Mouse (Mus musculus) cerebellum, adult 11-12 months (tissue): ENCODE results near the gene Btbd3.
A peak's percentile ranks its signal among the peaks of the same experiment; 100 is the strongest.

ENCODE experiments used
- DNase-seq: peaks from one replicate; pipeline ENCODE4 v3.0.0; 2022

The Btbd3 gene

DNA sequence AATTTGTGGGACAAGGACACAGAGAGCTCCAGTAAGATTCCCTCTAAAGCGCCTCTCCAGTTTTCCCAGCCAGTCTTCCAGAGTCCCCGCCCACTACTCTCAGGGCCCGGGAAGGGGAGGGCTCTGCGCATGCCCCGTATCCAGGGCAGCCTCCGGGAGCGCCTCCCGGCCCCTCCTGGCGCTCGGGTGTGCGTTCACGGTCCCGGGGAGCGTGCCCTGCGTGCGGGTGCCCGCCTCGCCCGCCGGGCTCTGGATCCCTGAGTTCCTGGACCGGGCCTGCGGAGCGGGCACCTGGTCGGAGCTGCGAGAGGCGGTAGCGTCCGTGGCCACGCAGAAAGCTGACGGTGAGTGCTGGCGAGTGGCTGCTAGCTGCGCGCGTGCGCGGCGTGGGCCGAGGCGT, at the start of gene Btbd3:
Btbd3 (plus strand) TSS at position 155 of the 400 bp plus-strand sequence.
- peak; percentile 97 for DNase-seq

DNA sequence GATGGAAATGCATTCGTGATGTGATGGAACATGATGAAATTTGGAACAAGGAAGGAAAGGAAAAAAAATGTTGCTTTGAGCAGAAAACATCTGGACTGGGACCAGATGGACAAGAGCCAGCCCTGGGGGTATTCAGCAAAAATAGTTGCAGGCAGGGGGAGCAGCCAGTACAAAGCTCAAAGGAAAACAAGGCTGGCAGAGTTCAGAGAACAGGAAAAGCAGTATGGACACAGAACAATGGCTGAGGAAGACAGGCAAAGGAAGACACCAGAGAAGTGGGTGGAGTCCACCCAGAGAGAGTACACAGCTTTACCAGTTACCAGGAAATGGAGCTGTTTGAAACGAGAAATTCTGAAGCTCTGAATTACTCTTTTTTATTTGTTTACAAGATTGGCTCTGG, 40.8 kb upstream of the Btbd3 start:
- DNase-seq: peak; percentile 2

DNA sequence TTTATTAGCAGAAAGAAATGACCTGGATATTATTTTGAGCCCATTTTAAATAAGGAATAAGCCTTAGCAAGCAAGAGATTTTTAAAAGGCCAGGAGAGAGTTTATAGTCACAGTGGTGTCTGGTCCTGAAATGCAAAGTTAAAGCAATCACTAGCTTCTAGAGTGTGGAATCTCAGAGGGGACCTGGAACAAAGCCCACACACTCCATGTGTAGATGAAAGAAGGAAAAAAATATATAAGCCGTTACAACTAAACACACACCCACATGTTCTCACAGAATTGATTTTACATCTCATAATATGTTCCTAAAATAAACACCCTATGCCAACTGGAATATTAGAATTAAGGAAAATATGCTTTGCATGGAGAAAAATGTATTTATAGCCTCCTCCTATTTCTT, 36.1 kb upstream of the Btbd3 start:
- no peak for DNase-seq

DNA sequence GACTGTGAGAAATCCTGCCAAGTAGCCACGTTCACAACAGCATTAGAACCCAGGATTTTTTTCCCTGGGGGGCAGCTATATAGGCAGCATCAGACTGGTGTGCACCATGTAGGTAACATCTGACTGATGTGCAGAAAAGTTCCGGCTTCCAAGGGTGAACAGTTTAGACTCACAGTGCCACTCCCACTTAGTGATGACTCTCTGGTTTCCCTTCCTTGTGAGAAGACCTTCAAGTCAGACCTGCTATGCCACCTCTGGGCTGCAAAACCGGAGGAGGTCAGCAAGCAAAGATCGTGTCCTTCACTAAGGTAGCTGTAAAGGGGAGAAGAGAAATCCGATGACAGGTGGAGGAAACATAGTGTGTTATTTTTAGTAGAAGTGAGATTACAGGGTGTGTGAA, 24.1 kb upstream of the Btbd3 start:
- DNase-seq: no peak

DNA sequence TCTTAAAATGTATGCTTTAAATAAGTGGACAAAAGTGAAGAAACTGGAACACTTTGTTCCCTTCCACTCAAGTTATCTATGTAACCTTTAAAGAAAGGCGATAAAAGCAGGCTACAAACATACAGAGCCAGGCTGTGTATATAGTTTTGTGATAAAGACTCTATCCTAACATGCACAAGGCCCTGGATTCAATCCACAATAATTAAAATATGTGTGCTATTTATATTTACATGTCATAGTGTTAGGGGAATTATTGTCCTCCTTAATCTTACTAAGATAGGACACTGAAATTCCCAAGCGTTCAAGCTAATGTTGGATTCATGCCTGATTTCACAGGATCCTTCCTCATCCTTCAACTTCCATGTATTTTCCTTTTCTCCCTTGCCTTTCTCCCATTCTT, 20.2 kb upstream of the Btbd3 start:
- no peak for DNase-seq

DNA sequence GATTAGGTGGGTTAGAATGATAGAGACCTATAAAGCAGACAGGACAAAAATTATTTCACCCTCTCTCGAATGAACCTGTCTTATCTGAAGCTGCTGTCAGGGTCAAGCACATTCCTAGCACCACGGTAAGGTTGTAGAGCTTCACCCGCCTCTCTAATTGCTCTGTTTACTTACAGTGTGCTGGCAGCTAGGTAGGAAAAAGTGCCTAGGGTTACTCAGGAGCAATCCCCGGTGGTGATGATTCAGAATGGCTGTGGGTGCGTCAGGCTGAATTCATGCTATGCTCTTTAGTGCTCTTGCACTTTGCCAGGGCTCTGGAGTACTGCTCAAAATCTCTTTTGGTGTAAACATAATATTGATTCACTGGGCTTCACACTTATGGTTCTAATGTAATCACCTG, 13.9 kb upstream of the Btbd3 start:
- no peak for DNase-seq

DNA sequence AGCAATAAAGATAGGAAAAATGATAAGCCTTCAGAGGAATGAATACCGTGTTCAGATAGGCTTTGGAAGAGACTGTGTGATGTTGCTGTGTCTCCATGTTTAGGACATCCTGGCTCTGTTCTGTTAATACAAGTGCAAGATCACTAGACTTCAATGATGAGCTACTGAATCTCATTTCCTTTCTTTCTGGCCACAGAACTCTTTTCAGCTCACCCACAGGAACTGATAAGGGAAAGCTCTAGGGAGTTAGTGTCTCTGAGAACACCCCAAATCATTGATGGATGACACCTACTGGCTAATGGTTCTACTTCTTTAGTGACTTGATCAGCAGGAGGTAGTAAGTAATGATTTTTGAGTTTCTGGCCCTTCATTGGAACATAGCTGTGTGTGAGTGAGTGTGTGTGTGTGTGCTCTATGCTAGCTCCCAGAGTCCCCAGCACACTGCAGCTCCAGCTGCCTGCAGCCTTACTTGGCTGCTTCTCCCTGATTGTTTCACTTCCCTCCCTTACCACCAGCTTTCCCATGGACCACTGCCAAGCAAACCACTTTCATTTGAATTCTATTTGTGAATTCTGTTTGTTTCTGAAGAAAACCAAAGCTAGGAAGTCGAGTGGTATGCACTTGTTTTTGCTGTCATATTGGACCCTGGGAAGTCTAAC, 10.6 kb upstream of the Btbd3 start:
- DNase-seq: no peak

DNA sequence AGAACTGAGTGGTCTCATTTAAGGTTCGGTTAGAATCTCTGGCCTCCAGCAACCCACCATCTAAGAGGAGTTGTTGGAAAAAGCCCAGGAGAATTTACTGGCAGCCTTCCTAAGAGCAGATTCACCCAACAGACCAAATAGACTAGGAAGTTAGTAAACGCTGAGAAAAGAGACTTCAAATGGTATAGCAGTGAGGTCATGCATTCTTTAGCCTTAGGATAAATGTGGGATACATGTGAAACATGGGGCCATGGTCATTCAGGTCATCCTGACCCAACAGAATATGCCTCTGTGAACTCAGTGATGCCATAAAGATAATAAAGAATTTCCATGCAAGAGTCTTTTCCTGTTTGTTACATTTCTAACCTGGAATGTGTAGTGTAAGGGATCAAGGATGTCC, 8.4 kb upstream of the Btbd3 start:
- DNase-seq: no peak

DNA sequence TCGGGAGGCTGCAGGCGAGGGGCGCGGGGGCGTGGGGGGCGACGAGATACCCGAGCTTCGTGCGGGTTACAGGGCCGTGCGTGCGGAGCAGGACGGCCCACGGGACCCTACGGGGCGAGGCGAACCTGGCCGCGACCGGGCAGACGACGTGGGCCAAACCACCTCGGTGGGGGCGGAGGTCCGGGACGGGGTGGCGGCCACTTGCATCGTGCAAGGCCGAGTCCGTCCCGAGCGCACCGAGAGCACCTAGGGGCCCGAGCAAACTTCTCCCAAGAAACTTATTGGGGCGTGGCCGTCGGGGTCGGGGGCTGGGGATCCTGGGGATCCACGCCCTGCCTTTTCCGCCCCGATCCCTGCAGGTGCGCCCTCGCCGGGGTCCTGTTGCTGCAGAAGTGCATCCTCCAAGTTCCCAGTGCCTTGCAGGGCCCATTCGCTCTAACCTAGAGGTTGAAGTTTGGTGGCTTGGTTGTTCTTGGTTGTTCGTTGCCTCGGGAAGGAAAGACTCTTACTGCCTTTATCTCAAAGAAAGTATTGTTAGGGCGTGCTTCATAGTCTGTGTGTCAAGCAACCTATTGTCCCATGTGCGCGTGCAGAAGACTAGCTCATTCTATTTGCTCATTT, 596 bp downstream of the Btbd3 start:
- DNase-seq: no peak

DNA sequence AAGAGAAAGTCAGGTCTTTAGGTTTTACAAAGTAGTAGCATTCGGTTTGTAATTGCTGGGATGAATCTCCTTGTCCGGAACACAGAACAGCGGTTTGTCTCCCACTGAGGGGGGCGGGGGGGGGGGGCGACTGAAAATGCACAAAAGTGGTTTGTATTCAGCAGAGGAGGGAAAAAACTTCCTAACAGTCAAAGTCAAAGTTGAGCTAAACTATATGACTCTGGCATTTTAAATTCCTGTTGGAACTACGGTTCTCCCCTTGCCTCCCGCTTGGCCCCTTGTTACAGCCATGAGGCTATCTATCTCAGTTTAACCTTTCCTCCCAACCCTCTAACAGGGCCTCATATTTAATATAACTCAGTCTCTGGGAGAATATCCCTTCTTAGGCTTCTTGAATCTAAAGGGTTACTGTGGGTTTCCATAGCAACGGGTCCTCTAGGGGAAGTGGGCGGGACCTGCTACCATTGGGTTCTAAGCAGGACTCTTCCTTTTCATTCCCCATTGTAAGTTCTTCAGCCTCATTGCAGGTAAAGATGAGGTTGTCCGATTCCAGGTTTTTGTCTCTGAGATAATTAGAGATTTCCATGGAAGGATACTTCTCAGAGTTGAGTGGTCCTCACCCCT, 1.4 kb downstream of the Btbd3 start:
- DNase-seq: peak; percentile 64

DNA sequence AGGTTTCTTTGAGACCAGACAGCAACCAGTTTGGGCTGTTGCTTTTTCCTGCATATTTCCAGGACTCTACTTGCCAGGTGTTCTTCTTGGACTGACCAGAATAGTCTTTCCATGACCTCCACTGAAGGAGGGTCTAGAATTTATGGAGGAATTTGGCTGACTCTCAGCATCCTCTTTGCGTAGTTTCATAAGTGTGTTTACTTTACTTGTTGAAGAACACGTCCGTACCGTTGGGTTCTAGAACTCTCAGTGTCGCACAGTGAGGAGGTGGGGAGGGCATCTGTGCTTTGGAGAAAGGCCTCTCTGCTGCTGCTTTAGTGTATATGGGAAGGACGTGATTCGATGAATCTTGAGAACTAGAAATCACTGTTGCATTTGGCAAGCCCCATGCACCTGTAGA, 4.8 kb downstream of the Btbd3 start:
- no peak for DNase-seq

DNA sequence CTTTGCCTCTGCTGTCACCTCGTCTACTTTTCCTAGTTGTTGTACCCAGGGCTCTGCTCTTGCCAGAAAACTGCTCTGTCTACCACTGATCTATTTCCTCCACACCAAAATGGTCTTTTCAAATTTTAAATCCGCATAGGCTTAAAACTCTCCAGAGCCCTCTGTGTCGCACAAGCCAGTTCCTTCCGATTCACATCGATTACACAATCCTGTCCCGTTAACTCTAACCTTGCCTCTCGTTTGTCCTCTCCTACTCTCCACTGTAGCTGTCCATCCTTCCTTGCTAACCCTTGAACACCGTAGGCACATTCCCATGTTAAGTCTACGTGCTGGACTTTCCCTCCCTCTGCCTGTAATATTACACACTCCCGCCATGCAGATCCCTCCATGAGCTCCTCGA, 6.5 kb downstream of the Btbd3 start:
- DNase-seq: no peak

DNA sequence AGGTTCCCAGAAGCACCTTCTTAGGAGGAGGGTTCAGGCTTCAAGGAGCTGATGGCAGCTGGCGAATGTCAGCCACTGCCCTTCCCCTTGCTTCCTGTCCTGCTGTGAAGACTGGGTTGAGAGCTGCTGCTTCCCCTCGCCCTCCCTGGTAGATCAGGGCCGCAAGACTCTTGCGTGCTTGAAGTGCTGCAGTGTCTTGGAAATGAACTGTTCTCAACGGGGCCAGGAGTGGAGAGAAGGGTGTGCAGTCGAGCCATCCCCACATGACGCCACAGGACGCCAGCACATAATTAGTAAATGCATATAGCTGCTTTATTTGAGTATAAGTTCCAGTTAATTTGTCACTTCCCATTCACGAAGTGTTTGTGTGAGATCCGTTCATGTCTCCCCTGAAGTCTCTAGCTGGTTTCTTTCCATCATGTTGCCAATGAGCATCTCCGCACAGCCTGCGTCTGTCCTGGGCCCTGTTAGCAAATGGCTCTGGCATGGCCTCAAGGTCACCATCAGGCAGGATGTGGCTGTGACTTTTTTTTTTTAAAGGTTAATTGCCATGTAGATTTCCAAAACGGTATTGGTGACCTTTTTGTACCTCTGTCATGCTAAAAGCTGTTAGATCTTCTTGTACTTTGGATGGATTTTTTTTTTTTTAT, 9.1 kb downstream of the Btbd3 start:
- peak; percentile 56 for DNase-seq

DNA sequence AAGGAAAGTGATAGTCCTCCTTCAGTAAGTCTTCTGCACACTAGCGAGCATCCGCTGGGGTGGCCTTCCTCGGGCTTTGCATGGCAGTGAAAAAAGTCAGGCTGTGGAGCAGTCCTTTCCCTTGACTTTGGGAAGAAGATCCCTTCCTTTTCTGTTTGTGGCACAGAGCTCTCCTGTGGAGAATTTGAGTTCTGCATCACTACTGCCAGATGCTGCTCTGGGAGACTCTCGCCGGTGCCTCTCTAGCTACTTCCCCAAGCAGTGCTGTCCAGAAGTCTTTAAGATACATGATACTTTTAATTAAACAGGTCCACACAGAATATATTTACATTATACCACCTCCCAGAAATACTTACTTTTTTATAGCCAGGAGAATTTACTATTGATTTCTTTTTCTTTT, 10.3 kb downstream of the Btbd3 start:
- no peak for DNase-seq

DNA sequence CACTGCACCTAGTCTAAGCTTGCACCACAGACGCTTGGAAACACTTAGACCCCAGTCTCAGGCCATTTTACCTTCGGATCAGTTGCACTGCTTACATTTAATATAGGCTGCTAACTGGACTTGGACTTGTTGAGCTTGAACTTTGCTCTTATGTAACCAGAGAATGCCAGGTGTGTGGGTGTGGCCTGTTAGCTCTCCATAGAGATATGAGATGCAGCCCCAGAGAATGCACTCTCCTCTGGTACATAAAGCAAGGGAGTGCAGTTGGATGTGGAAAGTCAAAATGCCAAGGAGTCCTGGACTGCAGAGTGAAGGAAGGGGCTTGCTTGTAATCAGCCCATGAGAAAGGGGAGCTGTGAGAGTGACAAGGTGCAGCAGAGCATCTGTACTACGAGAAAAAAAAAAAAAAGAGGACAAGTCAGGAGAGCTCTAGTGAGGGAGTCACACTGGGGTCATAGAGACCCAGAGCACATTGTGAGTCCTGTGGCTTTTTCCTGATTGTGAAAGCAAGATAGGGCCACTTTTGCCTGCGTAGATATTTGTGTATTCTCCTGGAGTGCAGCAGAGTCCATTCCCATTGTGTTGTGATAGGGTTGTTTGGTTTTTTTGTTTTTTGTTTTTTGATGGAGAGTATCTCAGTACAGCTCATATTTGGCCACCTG, 11.6 kb downstream of the Btbd3 start:
- no peak for DNase-seq

DNA sequence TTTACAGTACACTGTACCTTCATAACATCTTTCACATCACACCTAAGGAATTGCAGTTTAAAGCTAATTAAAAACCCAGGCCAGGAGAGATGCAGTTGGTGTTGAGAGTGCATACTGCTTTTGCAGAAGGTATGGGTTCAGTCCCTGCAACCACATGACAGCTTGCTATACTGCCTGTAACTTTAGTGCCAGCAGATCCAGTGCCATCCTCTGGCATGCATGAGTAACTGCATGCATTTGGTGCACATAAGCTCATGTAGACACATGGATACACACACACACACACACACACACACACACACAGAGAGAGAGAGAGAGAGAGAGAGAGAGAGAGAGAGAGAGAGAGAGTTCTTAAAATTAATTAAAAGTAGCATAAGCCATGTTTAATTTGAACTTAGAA, 13.0 kb downstream of the Btbd3 start:
- no peak for DNase-seq

DNA sequence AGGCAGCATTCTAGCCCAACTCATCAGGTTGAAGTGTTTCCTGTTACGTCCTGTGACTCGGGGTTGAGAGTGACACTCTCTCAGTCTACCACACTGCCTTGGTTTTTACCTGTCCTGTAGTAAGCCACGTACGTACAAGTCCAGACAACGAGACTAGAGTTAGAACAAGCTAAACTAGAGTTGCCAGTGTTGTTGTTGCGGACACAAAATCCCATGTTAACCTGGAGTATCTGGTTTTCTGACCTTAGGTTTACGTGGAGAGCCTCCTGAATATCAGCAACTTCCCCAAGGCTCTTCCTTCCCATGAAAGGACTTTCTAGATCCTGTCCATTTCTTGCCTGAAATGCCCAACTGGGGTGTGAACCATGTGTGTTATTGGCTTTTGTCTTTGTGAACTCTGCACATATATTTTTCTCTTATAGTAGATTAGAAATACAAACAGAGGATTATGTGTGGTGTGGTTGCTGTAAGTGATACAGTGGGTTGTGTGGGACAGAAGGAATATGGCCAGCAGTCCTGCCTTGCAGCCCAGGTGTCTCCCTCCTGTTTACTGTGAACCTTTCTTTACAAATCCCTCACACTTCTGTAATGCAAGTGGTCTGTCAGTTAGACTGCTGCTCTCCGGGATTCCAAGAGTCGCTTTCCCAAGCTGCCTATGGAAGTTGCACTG, 17.2 kb downstream of the Btbd3 start:
- no peak for DNase-seq

DNA sequence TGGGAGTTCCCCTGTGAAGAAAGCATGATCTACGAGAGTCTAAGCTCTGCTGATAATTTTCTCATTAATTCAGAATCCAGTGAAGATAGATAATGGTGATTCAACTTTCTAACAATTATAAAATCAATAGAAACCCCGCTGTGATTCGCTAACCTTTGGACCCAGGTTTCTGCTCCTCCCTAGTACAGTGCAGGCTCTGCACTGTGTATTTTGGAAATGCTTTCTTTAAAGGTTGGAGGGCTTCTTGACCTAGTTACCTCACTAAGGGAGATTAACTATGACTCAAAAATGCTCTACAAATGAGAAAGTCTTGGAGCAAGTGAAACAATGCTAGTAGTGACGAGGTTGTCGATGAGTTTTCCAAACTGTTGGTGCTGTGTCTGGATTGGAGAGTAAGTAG, 17.7 kb downstream of the Btbd3 start:
- no peak for DNase-seq

DNA sequence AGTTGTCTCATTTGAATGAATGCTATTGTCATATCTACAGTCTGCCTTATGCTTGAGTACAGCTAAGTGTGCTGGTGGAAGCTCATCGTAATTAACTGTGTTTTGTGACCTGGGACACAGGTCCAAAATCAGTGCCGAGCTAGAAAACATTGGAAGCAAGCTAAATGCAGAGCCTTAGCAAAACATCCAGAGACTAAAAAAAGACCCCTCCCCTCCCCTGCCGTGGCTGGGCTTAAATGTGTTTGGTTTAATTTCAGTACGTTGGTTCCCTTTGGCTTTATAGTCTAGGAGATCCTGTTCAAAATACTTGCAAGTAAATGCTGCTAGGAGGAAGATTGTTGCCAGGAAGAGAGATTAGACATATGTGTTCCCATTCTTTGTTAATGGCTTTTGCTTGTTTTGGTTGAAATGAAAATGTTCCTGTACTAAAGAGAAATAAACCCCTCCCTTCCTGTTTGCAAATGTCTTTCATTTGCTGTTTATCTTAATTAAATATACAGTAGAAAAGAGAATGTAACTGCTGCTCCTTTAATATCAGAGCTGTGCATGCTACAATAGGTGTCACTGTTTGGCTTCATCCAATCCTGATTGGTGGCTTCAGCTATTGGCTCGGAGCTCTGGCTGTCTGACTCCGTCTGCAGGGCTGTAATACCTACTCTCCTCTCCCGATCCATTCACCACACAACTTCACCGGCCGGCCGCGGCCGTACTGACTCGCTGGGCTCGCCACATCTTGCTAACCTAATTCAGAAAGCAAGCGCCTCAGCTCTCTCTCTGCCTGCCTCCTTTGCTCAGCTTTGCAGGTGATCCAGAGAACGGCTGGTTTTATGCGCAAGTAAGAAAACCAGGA, 21.7 kb downstream of the Btbd3 start:
- DNase-seq: peak; percentile 92

DNA sequence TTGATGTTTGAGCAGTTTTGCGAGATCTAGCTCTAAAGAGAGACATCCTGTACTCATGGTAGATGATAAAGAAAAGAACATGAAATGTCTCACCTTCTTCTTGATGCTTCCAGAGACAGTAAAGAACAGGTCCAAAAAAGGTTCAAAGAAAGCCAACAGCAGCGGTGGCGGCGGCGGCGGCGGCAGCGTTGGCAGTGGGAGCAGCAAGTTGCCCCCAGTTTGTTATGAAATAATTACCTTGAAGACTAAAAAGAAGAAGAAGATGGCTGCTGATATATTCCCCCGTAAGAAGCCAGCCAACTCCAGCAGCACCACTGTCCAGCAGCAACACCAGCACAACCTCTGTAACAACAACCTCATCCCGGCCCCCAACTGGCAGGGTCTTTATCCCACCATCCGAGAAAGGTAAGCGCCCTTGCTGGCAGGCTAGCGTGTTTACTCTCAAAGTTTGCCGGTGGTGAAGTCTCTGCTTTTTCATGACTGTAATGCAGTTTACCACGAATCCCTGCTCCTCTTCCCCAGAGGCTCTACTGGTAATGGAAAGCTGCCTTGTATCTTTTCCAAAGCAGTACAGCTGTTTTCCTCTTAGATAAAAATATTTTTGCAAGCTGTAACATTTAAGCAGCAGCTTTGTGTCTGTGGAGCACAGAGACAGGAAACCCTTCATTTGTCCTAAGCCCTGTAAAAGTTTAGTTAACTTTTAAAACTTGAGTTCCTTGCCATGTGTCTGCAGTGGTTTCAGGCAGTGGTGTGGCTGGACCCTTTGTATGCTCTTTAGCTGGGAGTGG, 22.7 kb downstream of the Btbd3 start:
- DNase-seq: peak; percentile 39

DNA sequence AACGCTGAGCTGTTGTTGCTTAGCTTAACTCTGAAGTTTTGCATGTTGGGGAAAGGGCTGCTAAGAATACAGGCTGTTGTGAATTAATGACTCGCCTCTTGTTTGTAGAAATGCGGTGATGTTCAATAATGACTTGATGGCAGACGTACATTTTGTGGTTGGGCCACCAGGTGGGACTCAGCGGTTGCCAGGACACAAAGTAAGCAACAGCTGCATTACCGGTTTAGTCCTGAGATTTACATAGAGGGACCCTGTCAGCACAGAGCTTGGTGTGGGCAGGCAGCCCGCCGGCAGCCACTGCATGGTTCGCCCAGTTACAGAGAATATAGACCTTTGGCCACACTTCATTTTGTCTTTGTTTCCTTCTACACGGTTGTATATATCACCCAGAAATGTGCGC, 23.3 kb downstream of the Btbd3 start:
- peak; percentile 58 for DNase-seq
